Mouse (Mus musculus): ENCODE measurements around the gene Fxyd4.

DNA sequence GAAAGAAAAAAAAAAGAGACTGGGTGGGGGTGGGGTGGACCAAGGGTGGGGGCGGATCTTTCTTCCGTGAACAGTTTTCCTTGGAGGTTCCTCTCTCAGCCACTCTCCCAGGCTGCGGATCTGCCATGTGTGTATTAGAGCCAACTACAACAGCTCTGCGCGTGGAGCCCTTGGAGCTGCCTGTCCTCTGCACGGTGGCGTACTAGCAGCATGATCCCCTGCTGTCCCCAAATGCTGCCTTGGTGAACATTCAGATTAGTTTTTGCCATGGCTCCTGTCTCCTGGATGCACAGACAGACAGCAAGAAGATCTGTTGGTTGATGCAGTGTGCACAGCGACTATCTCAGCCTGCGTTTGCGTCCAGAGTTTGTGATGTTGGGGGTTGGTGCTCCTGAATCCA lies 5.3 kb upstream of the Fxyd4 start:
- TF ChIP-seq CTCF (IDR thresholded peaks at IDR 0.05; ENCODE audit: control insufficient read depth, insufficient read depth, low read length) (no peak), POLR2A (IDR thresholded peaks at IDR 0.05; ENCODE audit: borderline replicate concordance, control insufficient read depth, low read depth, low read length) (no peak)
